ENCODE assay signal across 23 mouse cellular contexts in the genomic region with DNA sequence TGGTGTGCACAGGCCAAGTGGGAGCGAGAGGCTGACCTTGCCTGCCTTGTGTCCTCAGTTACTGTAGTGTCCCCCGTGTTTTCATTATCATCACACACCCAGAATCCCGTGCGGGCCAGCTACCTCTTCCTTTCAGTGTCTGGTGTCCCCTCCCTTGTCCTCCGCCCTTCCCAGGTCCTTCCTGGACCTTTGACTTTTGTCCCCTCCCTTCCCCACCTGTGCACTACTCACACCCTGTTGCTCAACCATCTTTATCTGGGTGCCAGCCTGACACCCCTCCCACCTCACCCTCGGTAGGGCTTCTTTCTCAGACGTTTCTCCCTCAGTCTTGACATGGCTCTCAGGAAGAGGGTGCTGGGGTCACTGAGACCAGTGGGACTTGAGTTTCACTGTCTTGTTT. TPM values are rescaled to one million over a fixed set of nuclear protein-coding genes. Genes with fewer than 3 reads are reported as not detected.
DNase-seq lines count a peak whose midpoint lies in the region; ATAC-seq and TF ChIP-seq lines count a peak whose summit lies in the region.
"Had no signal": no experiment of that assay in that cellular context is flagged by ENCODE, and none has a peak within 500 bp of the region (broad histone marks: within the 10 kb centered on the region; RNA-seq: fewer than 3 reads in every experiment).

No protein-coding gene starts in this region.

- no peak for ATAC-seq in liver, embryonic 12.5 days
- peak; percentile 44 for ATAC-seq in intestine, postnatal 0 days
- ATAC-seq: activated CD4-positive, CD25-positive, alpha-beta regulatory T cell, adult 4 months; forebrain, embryonic 13.5 days; forebrain, postnatal 0 days; hindbrain, postnatal 0 days; inflammation-experienced regulatory T-cells, adult 6 months had no signal

- TF ChIP-seq POLR2A in liver, adult 2 months (IDR thresholded peaks at IDR 0.05; ENCODE audit: extremely low read depth, insufficient read depth, low read length), result no peak

- H3K27ac ChIP-seq in liver, adult 2 months (replicated peaks; ENCODE audit: insufficient read depth, low read depth, low read length), result no peak overlapping the region
- no peak overlapping the region for H3K27ac ChIP-seq in liver, embryonic 12.5 days
- peak overlapping the region; percentile 62 for H3K27ac ChIP-seq in intestine, postnatal 0 days (ENCODE audit: low read depth, low read length)
- H3K27ac ChIP-seq: forebrain, embryonic 10.5 days; forebrain, embryonic 13.5 days; gastrocnemius, adult 2 months; heart, embryonic 13.5 days; hindbrain, embryonic 14.5 days; hindbrain, postnatal 0 days had no signal

- TF ChIP-seq CTCF in liver, adult 2 months (IDR thresholded peaks at IDR 0.05; ENCODE audit: low read depth, low read length), result no peak
- TF ChIP-seq CTCF in intestine, postnatal 0 days (IDR thresholded peaks at IDR 0.05; ENCODE audit: low read depth), result no peak

- no peaks in the 10 kb centered on the region for H3K27me3 ChIP-seq in liver, adult 2 months (ENCODE audit: control insufficient read depth, insufficient read depth, low read length)
- no peaks in the 10 kb centered on the region for H3K27me3 ChIP-seq in liver, embryonic 12.5 days (replicated peaks)
- no peaks in the 10 kb centered on the region for H3K27me3 ChIP-seq in intestine, postnatal 0 days (replicated peaks; ENCODE audit: control insufficient read depth, insufficient read depth, low read length)
- H3K27me3 ChIP-seq: forebrain, embryonic 13.5 days; heart, embryonic 13.5 days had no signal

- H3K4me2 ChIP-seq in liver, embryonic 12.5 days, result no peak overlapping the region
- H3K4me2 ChIP-seq in intestine, postnatal 0 days (replicated peaks; ENCODE audit: low read depth), result peak overlapping the region; percentile 35; the same call in 1 of the 2 replicates
- H3K4me2 ChIP-seq: heart, embryonic 13.5 days; hindbrain, embryonic 14.5 days had no signal

- H3K79me2 ChIP-seq in liver, adult 2 months (ENCODE audit: control insufficient read depth, insufficient read depth, low read length), result peaks cover 4% of the 10 kb centered on the region; the same call in 1 of the 2 replicates

- H3K9ac ChIP-seq in liver, adult 2 months (ENCODE audit: low read depth, low read length), result no peak overlapping the region
- no peak overlapping the region for H3K9ac ChIP-seq in liver, embryonic 12.5 days
- no peak overlapping the region for H3K9ac ChIP-seq in intestine, postnatal 0 days (ENCODE audit: low read depth, low read length)
- H3K9ac ChIP-seq: forebrain, embryonic 13.5 days; forebrain, postnatal 0 days; heart, embryonic 13.5 days; hindbrain, embryonic 14.5 days had no signal

- peaks cover 27% of the 10 kb centered on the region for H3K36me3 ChIP-seq in liver, adult 2 months (ENCODE audit: control insufficient read depth, insufficient read depth, low read length)
- peaks cover 64% of the 10 kb centered on the region for H3K36me3 ChIP-seq in liver, embryonic 12.5 days
- peaks cover 43% of the 10 kb centered on the region for H3K36me3 ChIP-seq in intestine, postnatal 0 days (ENCODE audit: control insufficient read depth, insufficient read depth)

- 32% methylated on average over 7 of the region's 7 CpGs for WGBS in liver, adult 2 months
- 80% methylated on average over 7 of the region's 7 CpGs for WGBS in liver, embryonic 12.5 days (ENCODE audit: insufficient replicate concordance)
- WGBS in intestine, postnatal 0 days, result 42% methylated on average over 7 of the region's 7 CpGs

- H3K4me1 ChIP-seq in liver, adult 2 months (ENCODE audit: control insufficient read depth, insufficient read depth, low read length), result peaks cover 12% of the 10 kb centered on the region
- peaks cover 36% of the 10 kb centered on the region for H3K4me1 ChIP-seq in liver, embryonic 12.5 days
- no peaks in the 10 kb centered on the region for H3K4me1 ChIP-seq in intestine, postnatal 0 days (replicated peaks; ENCODE audit: control insufficient read depth, insufficient read depth, low read length)

- H3K4me3 ChIP-seq in liver, adult 2 months (ENCODE audit: insufficient read depth, low read depth, low read length), result no peak overlapping the region
- no peak overlapping the region for H3K4me3 ChIP-seq in liver, embryonic 12.5 days
- no peak overlapping the region for H3K4me3 ChIP-seq in intestine, postnatal 0 days (ENCODE audit: low read depth, low read length)
- H3K4me3 ChIP-seq: forebrain, embryonic 13.5 days; gastrocnemius, adult 2 months; heart, embryonic 13.5 days had no signal

- peak; percentile 42 for DNase-seq in cerebellum, adult 11-12 months
- no peak for DNase-seq in cerebellum, adult 18-20 months
- DNase-seq in liver, adult 2 months (ENCODE audit: extremely low read depth, low read depth, low spot score), result peak; percentile 49
- DNase-seq in layer of hippocampus, adult 18-20 months (ENCODE audit: low spot score in 2 of 2), result no peak
- DNase-seq: adrenal gland, adult 8-10 months; adrenal gland, postnatal 25 days; cerebellum, adult 2 months; cerebellum, postnatal 10 days; forebrain, postnatal 0 days; gastrocnemius, adult 2 months; gastrocnemius, postnatal 14 days; heart, adult 18-20 months; heart, postnatal 14 days; heart, postnatal 4 days had no signal

- H3K9me3 ChIP-seq in liver, embryonic 12.5 days (replicated peaks), result no peaks in the 10 kb centered on the region
- H3K9me3 ChIP-seq in intestine, postnatal 0 days (ENCODE audit: control insufficient read depth), result no peaks in the 10 kb centered on the region
- H3K9me3 ChIP-seq: forebrain, embryonic 10.5 days; forebrain, embryonic 13.5 days; heart, embryonic 13.5 days had no signal

RNA-seq across cellular contexts. Expression of gene Slc35b1, which starts 2.9 kb away (rescaled TPM):
- total RNA-seq in liver, adult 2 months (2014; rRNA removed), result 58.6 and 63.7 TPM in 2 replicates
- 81.0 and 92.0 TPM in 2 replicates for polyA plus RNA-seq in liver, adult 2 months (2012; rRNA removed)
- 58.2 and 61.3 TPM in 2 replicates for polyA plus RNA-seq in liver, embryonic 12.5 days (2016; fragmentation: Nextera tagmentation; extraction: Ambion mirVana)
- 130 and 144 TPM in 2 replicates for polyA plus RNA-seq in intestine, postnatal 0 days (2015; fragmentation: Nextera tagmentation; extraction: Ambion mirVana)
- total RNA-seq in layer of hippocampus, adult 18-20 months (2021), result 10 to 100 TPM; 58.5 to 68.8 TPM

RNA-seq across cellular contexts. Expression of gene Spop, which starts 26.5 kb away (rescaled TPM):
- 39.3 and 48.7 TPM in 2 replicates for total RNA-seq in liver, adult 2 months (2014; rRNA removed)
- polyA plus RNA-seq in liver, adult 2 months (2012; rRNA removed), result 43.9 and 64.1 TPM in 2 replicates
- 90.8 and 105 TPM in 2 replicates for polyA plus RNA-seq in liver, embryonic 12.5 days (2016; fragmentation: Nextera tagmentation; extraction: Ambion mirVana)
- polyA plus RNA-seq in intestine, postnatal 0 days (2015; fragmentation: Nextera tagmentation; extraction: Ambion mirVana), result 54.1 and 61.2 TPM in 2 replicates
- 100 to 1,000 TPM; 174 to 181 TPM for total RNA-seq in layer of hippocampus, adult 18-20 months (2021)

RNA-seq across cellular contexts. Expression of gene Fam117a, which starts 50.5 kb away (rescaled TPM):
- total RNA-seq in liver, adult 2 months (2014; rRNA removed), result 1.8 TPM in 2 replicates
- polyA plus RNA-seq in liver, adult 2 months (2012; rRNA removed), result 6.4 and 7.4 TPM in 2 replicates
- 59.0 and 62.7 TPM in 2 replicates for polyA plus RNA-seq in liver, embryonic 12.5 days (2016; fragmentation: Nextera tagmentation; extraction: Ambion mirVana)
- 5.5 and 7.4 TPM in 2 replicates for polyA plus RNA-seq in intestine, postnatal 0 days (2015; fragmentation: Nextera tagmentation; extraction: Ambion mirVana)
- 1 to 10 TPM; 6.3 to 8.2 TPM for total RNA-seq in layer of hippocampus, adult 18-20 months (2021)

Comparison
In these comparisons a context has a peak if more than half of its experiments do, and no peak if none do; other contexts are left out.
1. DNase-seq: peak in cerebellum, adult 11-12 months (single experiment) and liver, adult 2 months (single experiment); none in cerebellum, adult 18-20 months (0 of 2) and layer of hippocampus, adult 18-20 months (0 of 2).